Mouse (Mus musculus) kidney, postnatal 25 days (tissue): ENCODE results near the gene Vmp1.

Experiments used
- DNase-seq, 2 experiments: peaks; one replicate each; pipeline ENCODE4 v3.0.0; 2021; ENCODE audit warnings: mixed read lengths in 2 of 2

The Vmp1 gene

GRCm38 (mm10) chr11:86583990-86584897, 99.4 kb downstream of the Vmp1 start:
- DNase-seq: no peak

GRCm38 (mm10) chr11:86583313-86583825, 100.3 kb downstream of the Vmp1 start:
- no peak for DNase-seq

GRCm38 (mm10) chr11:86582543-86583260, 100.9 kb downstream of the Vmp1 start:
- no peak for DNase-seq

DNA sequence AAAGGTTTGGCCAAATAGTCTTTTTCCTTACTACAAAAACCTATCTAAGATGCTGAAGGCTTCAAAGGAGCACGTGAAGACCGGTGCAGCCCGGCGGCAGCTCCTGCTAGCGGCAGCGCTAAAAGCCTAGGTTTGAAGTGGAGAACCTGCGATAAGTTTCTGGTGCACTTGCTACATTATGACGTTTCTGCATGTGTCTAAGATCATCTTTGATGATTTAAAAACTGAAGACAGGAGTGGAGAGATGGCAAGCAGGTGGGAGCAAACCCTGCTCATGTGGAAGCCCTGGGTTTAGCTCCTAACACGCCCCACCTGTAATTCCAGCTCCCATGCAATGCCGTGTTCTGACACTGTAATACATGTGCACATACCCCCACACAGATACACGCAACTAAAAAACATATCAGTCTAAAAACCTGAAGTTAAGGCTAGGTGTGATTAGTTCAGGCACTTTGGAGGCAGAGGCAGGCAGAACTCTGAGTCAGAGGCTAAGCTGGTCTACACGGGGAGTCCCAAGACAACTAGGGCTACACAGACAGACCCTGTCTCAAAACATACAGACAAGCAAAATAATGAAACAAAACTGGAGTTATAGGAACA, 101.6 kb downstream of the Vmp1 start:
- no peak for DNase-seq

DNA sequence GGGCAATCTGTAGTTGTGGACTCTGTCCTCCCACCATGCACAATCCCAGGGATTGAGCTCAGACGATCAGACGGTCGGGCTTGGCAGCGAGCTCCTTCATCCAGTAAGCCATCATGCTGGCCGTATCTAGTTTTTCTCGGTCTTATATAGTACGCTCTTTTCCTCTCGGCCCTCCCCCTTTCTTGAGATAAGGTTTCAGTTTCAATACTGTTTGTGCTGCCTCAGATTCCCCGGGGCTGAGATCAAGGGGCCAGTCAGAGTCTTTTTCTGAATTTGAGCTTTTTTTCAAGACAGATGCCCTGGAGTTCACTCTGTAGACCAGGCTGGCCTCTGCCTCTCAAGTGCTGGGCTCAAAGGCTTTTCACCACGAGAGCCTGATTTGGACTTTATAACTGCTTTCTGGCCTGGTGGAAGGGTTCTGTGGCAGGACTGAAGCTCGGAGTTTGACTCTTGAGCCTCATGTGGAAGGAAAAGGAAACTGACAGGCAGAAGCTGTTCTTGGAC, 102.3 kb downstream of the Vmp1 start:
- peak; percentile 62 to 82 for DNase-seq

DNA sequence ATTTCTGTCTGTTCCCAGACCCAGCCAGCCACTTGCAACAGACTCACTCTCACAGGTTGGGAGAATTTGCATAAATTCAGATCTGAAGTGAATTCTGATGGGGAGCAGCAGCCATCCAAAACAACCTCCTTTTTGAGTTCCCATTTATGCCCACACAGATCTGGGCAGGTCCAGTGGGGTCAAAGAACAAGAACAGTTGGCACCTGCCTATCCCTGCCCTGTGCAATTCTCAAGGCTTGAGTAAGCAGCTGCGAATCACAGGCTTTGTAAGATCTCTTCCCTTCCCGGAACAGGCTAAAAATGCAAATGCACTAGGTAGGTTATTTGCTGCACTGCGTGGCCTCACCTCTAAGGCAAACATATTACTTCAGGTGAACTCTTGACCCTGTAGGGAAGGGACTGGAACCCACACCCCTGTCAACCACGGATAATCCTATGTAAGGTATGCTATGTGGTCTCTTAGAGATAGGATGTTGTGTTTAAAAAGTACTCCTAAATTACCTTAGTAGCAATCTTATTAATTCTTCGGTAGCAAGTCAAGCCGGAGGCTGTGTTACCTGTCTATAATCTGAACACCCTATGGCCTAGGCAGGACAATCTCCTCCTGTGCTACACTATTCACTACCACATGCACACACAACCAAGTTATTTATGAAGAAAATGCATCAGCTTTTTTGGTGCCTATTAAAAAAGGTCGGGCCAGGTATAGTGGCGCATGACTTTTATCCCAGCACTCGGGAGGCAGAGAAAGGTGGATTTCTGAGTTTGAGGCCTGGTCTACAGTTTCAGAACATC, 103.1 kb downstream of the Vmp1 start:
- DNase-seq: peak; percentile 71 to 91

- DNase-seq: peak; percentile 62 to 79
These were observed 103.8 kb downstream of the Vmp1 start for GRCm38 (mm10) chr11:86579731-86580318.

GRCm38 (mm10) chr11:86578809-86579730, 104.6 kb downstream of the Vmp1 start:
- peak; percentile 76 to 93 for DNase-seq

DNA sequence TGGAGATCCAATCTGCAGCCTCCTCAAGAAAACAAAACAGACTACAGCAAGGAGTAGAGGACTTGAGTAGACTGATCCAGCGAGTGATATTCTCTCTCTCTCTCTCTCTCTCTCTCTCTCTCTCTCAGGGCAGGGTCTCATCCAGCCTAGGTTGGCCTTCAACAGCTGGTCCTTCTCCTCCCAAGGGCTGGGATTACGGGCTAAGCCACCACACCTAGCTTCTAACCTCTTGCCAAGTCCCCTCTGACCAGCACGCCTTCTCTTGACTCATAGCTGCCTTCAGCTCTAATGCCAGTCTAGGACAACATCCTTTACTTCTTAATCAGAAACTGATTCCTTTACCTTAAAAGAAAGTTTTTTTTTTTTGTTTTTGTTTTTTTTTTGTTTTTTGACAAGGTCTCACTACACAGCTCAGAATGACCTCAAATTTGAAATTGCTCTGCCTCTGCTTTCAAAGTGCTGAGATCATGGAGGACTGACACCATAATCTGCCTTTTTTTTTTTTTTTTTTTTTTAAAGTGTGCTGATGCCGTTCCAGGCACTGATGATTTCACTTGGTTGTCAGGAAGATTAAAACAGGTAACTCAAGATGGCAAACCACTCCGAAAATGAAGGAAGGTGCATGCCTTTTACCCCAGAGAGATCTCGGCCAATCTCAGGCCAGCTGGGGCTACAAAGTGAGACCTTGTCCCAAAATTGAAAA, 105.4 kb downstream of the Vmp1 start:
- DNase-seq: no peak

DNA sequence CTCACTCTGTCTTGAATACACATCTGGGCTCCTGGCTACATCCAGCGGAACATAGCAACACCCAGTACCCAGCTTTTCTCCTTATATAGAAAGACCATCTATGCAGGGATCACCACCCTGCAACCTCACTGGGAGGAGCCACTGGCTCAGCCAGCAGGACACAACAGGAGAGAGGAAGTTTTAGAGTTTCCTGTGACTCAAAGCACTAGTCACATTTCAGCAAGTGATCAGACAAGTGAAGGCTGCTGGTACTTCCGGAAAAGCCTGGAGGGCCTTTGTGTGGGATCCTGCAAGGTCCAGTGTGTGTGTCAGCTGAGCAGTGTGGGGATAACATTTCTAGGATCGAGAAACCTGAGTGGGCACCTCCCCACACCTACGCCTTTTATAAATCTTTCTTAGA, 106.4 kb downstream of the Vmp1 start:
- DNase-seq: peak; percentile 30 to 66

- DNase-seq: no peak
These were observed 107.8 kb downstream of the Vmp1 start for GRCm38 (mm10) chr11:86575632-86576378.

DNA sequence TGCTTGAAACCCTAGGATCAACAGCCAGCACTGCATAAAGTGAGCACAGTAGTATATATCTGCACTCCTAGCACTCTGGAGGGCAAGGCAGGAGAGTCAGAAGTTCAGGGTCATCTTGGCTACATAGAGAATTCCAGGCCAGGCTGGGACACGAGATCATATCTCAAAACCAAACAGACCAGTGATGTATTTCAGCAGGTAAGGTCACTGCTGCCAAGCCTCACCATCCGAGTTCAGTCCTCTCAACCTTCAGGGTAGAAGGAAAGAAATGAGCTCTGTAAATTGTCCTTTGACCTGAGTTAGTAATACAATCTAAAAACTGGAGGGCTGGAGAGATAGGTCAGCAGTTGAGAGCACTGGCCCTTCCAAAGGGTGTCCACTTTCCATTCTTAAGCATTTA, 109.2 kb downstream of the Vmp1 start:
- DNase-seq: peak in 1 of 2 experiments; percentile 57

DNA sequence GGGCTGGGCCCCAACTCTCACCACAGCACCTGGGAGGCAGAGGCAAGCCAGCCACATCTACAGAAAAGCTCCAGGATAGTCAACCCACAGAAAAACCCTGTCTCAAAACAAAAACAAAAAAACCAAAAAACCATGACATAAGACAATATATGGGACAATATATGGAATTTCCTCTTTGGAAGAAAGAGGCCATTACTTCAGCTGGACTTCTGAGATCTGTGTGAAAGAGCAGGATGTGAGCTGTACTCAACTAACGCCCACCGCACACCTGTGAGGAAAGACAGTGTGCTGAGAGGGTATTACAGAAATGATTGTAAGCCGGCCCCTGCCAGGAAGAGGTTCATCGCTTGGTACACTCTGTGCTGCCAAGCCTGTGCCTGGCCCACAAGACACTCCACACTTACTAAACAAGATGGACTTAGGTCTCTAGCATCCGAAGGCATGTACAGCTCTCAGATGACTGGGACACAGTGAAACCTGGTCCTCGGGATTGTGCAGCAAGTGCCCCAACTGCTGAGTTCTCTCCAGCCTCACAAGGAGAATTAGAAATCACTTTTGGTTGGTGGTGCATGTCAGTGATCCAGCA, 109.9 kb downstream of the Vmp1 start:
- DNase-seq: peak; percentile 39 to 88

DNA sequence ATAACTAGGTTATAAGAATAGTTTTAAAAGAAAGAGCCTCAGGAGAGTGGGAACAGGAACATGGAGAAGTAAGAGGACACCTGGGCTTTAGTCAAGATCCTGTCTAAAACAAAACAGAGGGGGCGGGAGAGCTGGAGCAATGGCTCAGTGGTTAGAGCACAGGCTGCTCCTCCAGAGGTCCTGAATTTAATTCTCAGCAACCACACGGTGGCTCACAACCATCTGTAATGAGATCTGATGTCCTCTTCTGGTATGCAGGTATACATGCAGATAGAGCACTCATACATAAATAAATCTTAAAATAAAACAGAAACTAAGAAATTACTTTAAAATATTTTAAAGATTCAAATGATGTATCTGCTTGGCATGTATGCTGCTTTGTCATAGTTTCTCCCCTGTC, 111.0 kb downstream of the Vmp1 start:
- DNase-seq: no peak

DNA sequence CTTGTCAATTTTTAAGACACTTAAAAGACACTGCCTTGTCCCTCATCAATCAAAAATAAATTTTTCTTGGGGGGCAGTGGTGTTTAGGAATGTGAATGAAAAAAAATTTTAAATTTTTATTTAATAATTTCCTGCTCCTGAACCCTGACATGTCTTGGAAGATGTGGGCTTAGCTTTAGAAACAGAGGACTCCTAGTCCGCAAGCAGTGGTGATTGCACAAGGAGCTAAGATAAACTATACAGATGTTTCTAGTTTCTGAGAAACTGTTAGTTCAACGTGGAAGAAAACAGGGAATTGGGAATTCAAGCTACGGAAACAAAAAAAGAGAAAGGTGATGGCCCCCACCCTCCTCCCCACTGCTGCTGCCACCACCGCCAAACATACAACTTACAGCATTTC, 111.8 kb downstream of the Vmp1 start:
- no peak for DNase-seq

GRCm38 (mm10) chr11:86571047-86571855, 112.4 kb downstream of the Vmp1 start:
- no peak for DNase-seq

DNA sequence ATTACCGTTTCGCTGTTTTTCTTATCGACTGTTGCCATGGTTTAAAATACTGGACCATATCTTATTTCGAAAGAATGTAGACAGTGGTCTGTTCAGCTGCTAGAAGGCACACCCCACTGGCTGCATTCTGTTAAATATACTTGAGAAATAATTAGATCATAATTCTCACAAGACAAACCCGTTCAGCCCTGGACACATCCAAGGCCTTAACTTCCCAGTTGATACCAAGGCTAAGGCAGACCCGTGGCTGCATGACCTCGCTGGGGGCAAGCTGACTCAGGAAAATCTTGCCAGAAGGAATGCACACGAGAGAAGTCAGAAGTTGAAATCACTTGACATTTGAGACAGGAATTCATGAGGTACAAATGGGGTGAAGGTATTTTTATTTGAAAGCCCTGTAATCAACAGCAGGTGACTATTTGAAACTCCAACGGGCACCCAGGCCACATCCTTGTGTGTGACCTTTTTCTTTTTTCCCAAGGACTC, 113.3 kb downstream of the Vmp1 start:
- peak; percentile 43 to 73 for DNase-seq

GRCm38 (mm10) chr11:86568425-86568824, 115.2 kb downstream of the Vmp1 start:
- DNase-seq: no peak
